Mouse (Mus musculus): ENCODE data around the gene BC052040. TPM values are rescaled to one million over a fixed set of nuclear protein-coding genes. Genes with fewer than 3 reads are reported as not detected.

Gene BC052040
- total and polyA plus RNA-seq, 2 experiments from 2014 or later = 13.7 to 14.3 TPM

- DNase-seq (ENCODE audit: low spot score) (no peak), ATAC-seq (no peak)
- no peaks in the 10 kb centered on the region for H3K4me1 ChIP-seq (ENCODE audit: insufficient read depth, low read length)
- no peak overlapping the region for H3K9ac ChIP-seq (replicated peaks; ENCODE audit: low read length)
- no peak overlapping the region for H3K27ac ChIP-seq
- no peaks in the 10 kb centered on the region for H3K36me3 ChIP-seq (ENCODE audit: insufficient read depth, low read length)
- H3K9me3 ChIP-seq (ENCODE audit: low read length) = no peaks in the 10 kb centered on the region
- no peak overlapping the region for H3K4me3 ChIP-seq (ENCODE audit: low read length)
- H3K27me3 ChIP-seq (ENCODE audit: insufficient read depth, low read length) = no peaks in the 10 kb centered on the region
- no peak overlapping the region for H3K4me2 ChIP-seq (ENCODE audit: low read depth, low read length)
- TF ChIP-seq CTCF (IDR thresholded peaks at IDR 0.05; ENCODE audit: low read depth) = no peak
- WGBS = 75% methylated on average over 3 of the region's 3 CpGs
These were observed 149.7 kb downstream of the BC052040 start for GRCm38 (mm10) chr2:115731171-115731570.

- no peak overlapping the region for H3K9ac ChIP-seq (replicated peaks; ENCODE audit: low read length)
- no peak overlapping the region for H3K4me3 ChIP-seq (ENCODE audit: low read length)
- no peak for DNase-seq (ENCODE audit: low spot score)
- no peaks in the 10 kb centered on the region for H3K9me3 ChIP-seq (ENCODE audit: low read length)
- H3K36me3 ChIP-seq (ENCODE audit: insufficient read depth, low read length) = no peaks in the 10 kb centered on the region
- no peak overlapping the region for H3K27ac ChIP-seq
- no peaks in the 10 kb centered on the region for H3K27me3 ChIP-seq (ENCODE audit: insufficient read depth, low read length)
- 85% methylated on average over 4 of the region's 4 CpGs for WGBS
- ATAC-seq = no peak
- no peak for TF ChIP-seq CTCF (IDR thresholded peaks at IDR 0.05; ENCODE audit: low read depth)
- H3K4me2 ChIP-seq (ENCODE audit: low read depth, low read length) = no peak overlapping the region
- no peaks in the 10 kb centered on the region for H3K4me1 ChIP-seq (ENCODE audit: insufficient read depth, low read length)
These were observed 151.1 kb downstream of the BC052040 start for GRCm38 (mm10) chr2:115732572-115732971.

- 82% methylated on average over 8 of the region's 8 CpGs for WGBS
These were observed 151.6 kb downstream of the BC052040 start for GRCm38 (mm10) chr2:115733017-115733692.

GRCm38 (mm10) chr2:115734850-115735249 lies 153.3 kb downstream of the BC052040 start:
- no peaks in the 10 kb centered on the region for H3K4me1 ChIP-seq (ENCODE audit: insufficient read depth, low read length)
- H3K27me3 ChIP-seq (ENCODE audit: insufficient read depth, low read length) = no peaks in the 10 kb centered on the region
- H3K9ac ChIP-seq (replicated peaks; ENCODE audit: low read length) = no peak overlapping the region
- H3K4me2 ChIP-seq (ENCODE audit: low read depth, low read length) = no peak overlapping the region
- H3K27ac ChIP-seq = no peak overlapping the region
- H3K4me3 ChIP-seq (ENCODE audit: low read length) = no peak overlapping the region
- no peak for TF ChIP-seq CTCF (IDR thresholded peaks at IDR 0.05; ENCODE audit: low read depth)
- H3K36me3 ChIP-seq (ENCODE audit: insufficient read depth, low read length) = no peaks in the 10 kb centered on the region
- ATAC-seq (no peak), DNase-seq (ENCODE audit: low spot score) (no peak)
- H3K9me3 ChIP-seq (ENCODE audit: low read length) = no peaks in the 10 kb centered on the region
- WGBS = 94% methylated on average over 6 of the region's 6 CpGs

More at GRCm38 (mm10) chr2:115733017-115733692, 151.6 kb downstream of the BC052040 start:
- Histone ChIP-seq H3K4me3 (ENCODE audit: low read length) (no peak overlapping the region), H3K4me1 (ENCODE audit: insufficient read depth, low read length) (no peaks in the 10 kb centered on the region), H3K9ac (replicated peaks; ENCODE audit: low read length) (no peak overlapping the region), H3K9me3 (ENCODE audit: low read length) (no peaks in the 10 kb centered on the region), H3K27ac (no peak overlapping the region), H3K36me3 (ENCODE audit: insufficient read depth, low read length) (no peaks in the 10 kb centered on the region), H3K27me3 (ENCODE audit: insufficient read depth, low read length) (no peaks in the 10 kb centered on the region), H3K4me2 (ENCODE audit: low read depth, low read length) (no peak overlapping the region)
- ATAC-seq (no peak), DNase-seq (ENCODE audit: low spot score) (no peak)
- no peak for TF ChIP-seq CTCF (IDR thresholded peaks at IDR 0.05; ENCODE audit: low read depth)

GRCm38 (mm10) chr2:115736416-115736815 lies 154.9 kb downstream of the BC052040 start:
- ATAC-seq (no peak), DNase-seq (ENCODE audit: low spot score) (no peak)
- Histone ChIP-seq H3K4me2 (ENCODE audit: low read depth, low read length) (no peak overlapping the region), H3K9me3 (ENCODE audit: low read length) (no peaks in the 10 kb centered on the region), H3K4me1 (ENCODE audit: insufficient read depth, low read length) (no peaks in the 10 kb centered on the region), H3K4me3 (ENCODE audit: low read length) (no peak overlapping the region), H3K27ac (no peak overlapping the region), H3K36me3 (ENCODE audit: insufficient read depth, low read length) (no peaks in the 10 kb centered on the region), H3K9ac (replicated peaks; ENCODE audit: low read length) (no peak overlapping the region), H3K27me3 (ENCODE audit: insufficient read depth, low read length) (no peaks in the 10 kb centered on the region)
- WGBS = 76% methylated on average over 3 of the region's 3 CpGs
- TF ChIP-seq CTCF (IDR thresholded peaks at IDR 0.05; ENCODE audit: low read depth) = no peak

GRCm38 (mm10) chr2:115737966-115738365 lies 156.4 kb downstream of the BC052040 start:
- TF ChIP-seq CTCF (IDR thresholded peaks at IDR 0.05; ENCODE audit: low read depth) = no peak
- WGBS = 89% methylated on average over 2 of the region's 2 CpGs
- Histone ChIP-seq H3K9me3 (ENCODE audit: low read length) (no peaks in the 10 kb centered on the region), H3K4me1 (ENCODE audit: insufficient read depth, low read length) (no peaks in the 10 kb centered on the region), H3K9ac (replicated peaks; ENCODE audit: low read length) (no peak overlapping the region), H3K4me3 (ENCODE audit: low read length) (no peak overlapping the region), H3K4me2 (ENCODE audit: low read depth, low read length) (no peak overlapping the region), H3K27ac (no peak overlapping the region), H3K27me3 (ENCODE audit: insufficient read depth, low read length) (no peaks in the 10 kb centered on the region), H3K36me3 (ENCODE audit: insufficient read depth, low read length) (no peaks in the 10 kb centered on the region)
- ATAC-seq = no peak
- DNase-seq (ENCODE audit: low spot score) = no peak

- H3K9me3 ChIP-seq (ENCODE audit: low read length) = no peaks in the 10 kb centered on the region
- ATAC-seq (no peak), DNase-seq (ENCODE audit: low spot score) (no peak)
- no peaks in the 10 kb centered on the region for H3K36me3 ChIP-seq (ENCODE audit: insufficient read depth, low read length)
- H3K4me1 ChIP-seq (ENCODE audit: insufficient read depth, low read length) = no peaks in the 10 kb centered on the region
- H3K4me3 ChIP-seq (ENCODE audit: low read length) = no peak overlapping the region
- no peak for TF ChIP-seq CTCF (IDR thresholded peaks at IDR 0.05; ENCODE audit: low read depth)
- 68% methylated on average over 7 of the region's 7 CpGs for WGBS
- no peak overlapping the region for H3K4me2 ChIP-seq (ENCODE audit: low read depth, low read length)
- no peak overlapping the region for H3K27ac ChIP-seq
- H3K9ac ChIP-seq (replicated peaks; ENCODE audit: low read length) = no peak overlapping the region
- H3K27me3 ChIP-seq (ENCODE audit: insufficient read depth, low read length) = no peaks in the 10 kb centered on the region
These were observed 160.5 kb downstream of the BC052040 start for GRCm38 (mm10) chr2:115742061-115742460.

Data from hindbrain, postnatal 0 days (tissue).